Mouse (Mus musculus) layer of hippocampus, adult 8-10 months (tissue): ENCODE data around the gene Ldb3. TPM values are rescaled to one million over a fixed set of nuclear protein-coding genes. Genes with fewer than 3 reads are reported as not detected.

Experiments
- total RNA-seq, 4 experiments: library from RNA; stranded (reverse); gene quantifications; 2 replicates each; pipeline ENCODE4 v1.2.4; 2022

The Ldb3 gene
- total RNA-seq, 4 experiments from 2014 or later = 4.1 to 4.8 (median 4.3) TPM

Other genes starting within 250 kb of the Ldb3 start
- not detected for gene Fam25c, start 233.2 kb downstream of the Ldb3 start, total RNA-seq
- gene Sncg, start 213.9 kb downstream of the Ldb3 start, total RNA-seq = 1 to 10 TPM; 4.2 to 7.4 (median 4.9) TPM
- 1 to 10 TPM; 4.8 to 6.0 (median 5.0) TPM for gene Mmrn2, start 213.2 kb downstream of the Ldb3 start, total RNA-seq
- 10 to 100 TPM; 35.9 to 42.7 (median 37.0) TPM for gene Bmpr1a, start 85.3 kb downstream of the Ldb3 start, total RNA-seq
- gene 9230112D13Rik, start 65.9 kb downstream of the Ldb3 start, total RNA-seq = not detected
- gene Opn4, start 11.5 kb upstream of the Ldb3 start, total RNA-seq = not detected
- 10 to 100 TPM; 51.3 to 62.1 (median 56.0) TPM for gene Wapl, start 85.2 kb upstream of the Ldb3 start, total RNA-seq
- 10 to 100 TPM; 50.8 to 58.6 (median 55.0) TPM for gene Grid1, start 231.4 kb upstream of the Ldb3 start, total RNA-seq